Mouse (Mus musculus): ENCODE measurements around the gene Pogz.
A peak's percentile ranks its signal among the peaks of the same experiment; 100 is the strongest.
"Not testable (repeated sequence)": the region's sequence is repeated elsewhere in the genome, so short reads cannot be mapped to it uniquely, and the experiment has no call there.

Gene Pogz

GRCm38 (mm10) chr3:94833358-94833757, 4.0 kb upstream of the Pogz start:
- no peak for DNase-seq

DNA sequence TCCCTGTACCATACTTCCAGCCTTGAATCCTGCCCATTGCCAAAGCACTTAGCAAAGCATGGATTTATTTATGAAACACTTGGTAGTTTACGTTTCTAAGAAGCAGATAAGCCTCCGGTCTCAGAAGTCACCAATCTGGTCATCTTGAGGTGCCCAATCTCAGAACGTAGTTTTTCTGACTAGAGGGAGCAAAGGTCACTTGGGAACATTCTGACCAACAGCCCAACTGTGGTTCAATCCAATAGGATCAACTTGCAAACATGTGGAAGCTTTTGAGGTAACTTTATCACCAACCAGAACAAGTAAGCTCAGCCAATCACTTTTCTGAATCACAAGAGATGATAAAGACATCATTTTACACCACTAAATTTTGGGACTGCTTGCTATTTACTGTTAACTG, 2.0 kb upstream of the Pogz start:
- DNase-seq, result no peak

GRCm38 (mm10) chr3:94837959-94838496, 661 bp downstream of the Pogz start:
- peak; percentile 89 for DNase-seq

- DNase-seq, result peak; percentile 41
Measured at GRCm38 (mm10) chr3:94838631-94839030, 1.3 kb downstream of the Pogz start.

DNA sequence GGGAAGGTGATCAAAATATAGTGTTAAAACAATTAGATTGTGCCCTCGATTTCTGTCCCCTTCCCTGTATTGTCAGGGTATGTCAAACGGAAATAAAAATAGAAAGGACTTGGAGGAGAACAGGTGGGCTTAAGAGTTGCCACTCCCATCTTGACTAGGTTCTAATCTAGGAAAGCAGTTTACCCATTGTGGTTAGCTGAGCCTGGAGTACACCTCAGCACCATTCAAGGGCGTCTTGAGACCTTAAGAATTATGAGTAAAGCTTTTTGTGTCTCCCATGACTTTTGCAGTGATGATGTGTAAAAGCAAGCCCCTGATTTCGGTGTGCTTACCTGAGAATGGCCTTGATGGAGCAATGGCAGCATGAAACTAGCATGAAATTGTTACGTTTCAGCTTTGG, 1.7 kb downstream of the Pogz start:
- DNase-seq, result no peak

DNA sequence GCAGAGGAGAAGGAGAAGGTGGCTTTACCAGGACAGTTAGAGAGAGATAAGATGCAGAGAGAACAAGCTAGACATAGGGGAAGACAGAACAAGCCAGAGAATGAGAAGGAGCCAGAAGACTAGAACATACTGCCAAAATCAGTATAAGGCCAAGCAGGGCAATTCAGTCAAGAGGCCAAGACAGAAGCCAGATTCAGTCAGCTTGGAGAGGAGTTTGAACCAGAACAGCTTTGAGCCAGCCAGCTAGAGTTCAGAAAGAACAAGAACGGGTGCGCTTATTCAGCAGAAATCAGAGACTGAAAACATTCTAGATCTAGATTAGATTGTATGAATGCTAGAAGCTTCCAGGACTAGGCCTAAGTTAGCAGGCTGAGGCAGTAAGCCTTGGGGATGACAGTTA, 10.0 kb downstream of the Pogz start:
- DNase-seq, result no peak

DNA sequence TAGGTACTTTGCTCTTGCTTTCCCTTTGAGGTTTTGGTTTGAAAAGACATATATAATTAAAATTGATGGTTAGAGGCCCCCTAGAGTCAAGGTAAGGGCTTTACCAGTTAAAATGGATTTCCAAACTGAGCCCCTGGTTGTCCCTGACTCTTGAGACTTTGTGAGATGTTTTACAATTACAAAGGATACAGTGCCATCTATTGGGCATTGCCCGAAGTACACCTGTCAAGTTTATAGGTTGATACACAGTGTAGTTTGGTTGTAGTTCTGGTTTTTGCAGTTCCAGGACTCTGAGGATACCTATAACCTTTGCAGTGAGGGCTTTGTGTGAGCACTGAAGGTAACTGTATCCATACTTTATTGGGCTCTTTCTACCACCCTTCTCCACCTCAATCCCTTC, 12.0 kb downstream of the Pogz start:
- peak; percentile 83 to 89 for DNase-seq

DNA sequence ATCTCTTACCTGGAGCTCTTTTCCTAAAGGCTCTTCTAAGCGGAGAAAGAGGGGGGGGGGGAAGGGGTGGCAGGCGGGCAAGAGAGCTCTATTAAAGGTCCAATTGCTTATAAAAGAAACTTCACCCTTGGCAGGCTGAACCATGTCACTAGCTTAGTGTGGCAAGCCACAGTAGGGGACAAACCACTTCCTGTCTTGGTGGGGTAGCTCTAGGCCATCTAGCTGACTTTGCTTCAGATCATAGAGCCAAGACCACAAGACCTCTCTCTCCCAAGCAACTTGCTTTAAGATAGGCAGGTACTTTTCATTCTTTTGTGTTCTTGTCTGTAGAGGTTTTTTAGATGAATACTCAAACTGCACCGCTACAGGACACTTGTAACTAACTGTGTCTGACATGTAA, 14.4 kb downstream of the Pogz start:
- no peak for DNase-seq

- no peak for DNase-seq
Measured at GRCm38 (mm10) chr3:94852215-94852614, 14.8 kb downstream of the Pogz start.

- DNase-seq, result no peak
Measured at GRCm38 (mm10) chr3:94859471-94859870, 22.1 kb downstream of the Pogz start.

- no peak for DNase-seq
Measured at GRCm38 (mm10) chr3:94869011-94869410, 31.6 kb downstream of the Pogz start.

DNA sequence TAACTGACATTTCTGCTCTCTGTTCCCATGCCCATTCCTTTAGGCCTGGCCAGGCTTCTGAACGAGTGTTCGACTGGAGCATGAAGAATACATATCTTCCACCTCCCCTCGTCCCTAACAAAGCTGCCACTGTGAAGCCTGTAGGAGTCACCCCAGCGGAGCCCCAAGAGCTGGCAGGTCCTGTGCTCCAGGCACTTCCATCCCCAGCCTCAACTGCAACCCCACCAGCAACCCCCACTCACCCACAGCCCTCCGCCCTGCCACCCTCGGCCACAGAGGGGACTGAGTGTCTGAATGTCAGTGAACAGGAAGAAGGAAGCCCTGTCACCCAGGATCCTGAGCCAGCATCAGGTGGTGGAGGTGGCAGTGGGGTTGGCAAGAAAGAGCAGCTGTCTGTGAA, 41.3 kb downstream of the Pogz start:
- no peak for DNase-seq

GRCm38 (mm10) chr3:94881840-94882239, 44.5 kb downstream of the Pogz start:
- no peak for DNase-seq

- no peak for DNase-seq
Measured at GRCm38 (mm10) chr3:94882579-94882978, 45.2 kb downstream of the Pogz start.

- DNase-seq, result peak; percentile 85 to 89
Measured at GRCm38 (mm10) chr3:94886316-94887224, 49.2 kb downstream of the Pogz start, which contains the start of gene Psmb4. Gene Psmb4 (minus strand): TSS chr3:94886961.

- peak; percentile 18 to 45 for DNase-seq
Measured at GRCm38 (mm10) chr3:94888595-94888994, 51.2 kb downstream of the Pogz start.

DNA sequence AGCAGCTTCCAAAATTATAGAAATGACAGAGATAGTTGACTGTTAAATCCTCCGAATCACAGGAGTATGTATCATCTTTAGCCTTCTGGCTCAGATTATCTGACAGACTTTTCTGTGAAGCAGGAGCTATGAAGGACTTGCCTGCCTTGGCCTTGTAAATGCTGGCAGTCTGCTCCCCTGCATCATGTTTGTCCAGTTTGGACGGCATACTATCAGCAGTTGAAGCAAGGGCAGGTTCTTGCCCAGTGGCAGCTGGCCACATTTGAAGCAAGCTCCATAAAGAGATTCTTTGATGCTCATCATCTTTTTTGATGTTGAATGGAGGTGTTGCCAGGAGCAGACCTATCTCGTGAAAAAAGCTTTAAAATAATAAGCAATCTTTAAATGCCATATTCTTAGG, 56.7 kb downstream of the Pogz start:
- no peak for DNase-seq

GRCm38 (mm10) chr3:94902747-94903146, 65.4 kb downstream of the Pogz start:
- DNase-seq, result peak; percentile 76 to 78

DNA sequence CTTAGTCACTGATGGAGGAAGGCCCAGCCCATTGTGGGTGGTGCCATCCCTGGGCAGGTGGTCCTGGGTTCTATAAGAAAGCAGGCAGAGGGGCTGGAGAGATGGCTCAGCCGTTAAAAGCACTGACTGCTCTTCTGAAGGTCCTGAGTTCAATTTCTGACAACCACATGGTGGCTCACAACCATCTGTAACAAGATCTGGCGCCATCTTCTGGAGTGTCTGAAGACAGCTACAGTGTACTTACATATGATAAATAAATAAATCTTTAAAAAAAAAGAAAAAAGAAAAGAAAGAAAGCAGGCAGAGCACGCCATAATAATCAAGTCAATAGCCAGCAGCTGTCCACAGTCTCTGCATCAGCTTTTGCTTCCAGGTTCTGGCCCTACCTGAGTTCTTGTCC, 67.4 kb downstream of the Pogz start:
- DNase-seq, result not testable (repeated sequence)

- DNase-seq, result no peak
Measured at GRCm38 (mm10) chr3:94906482-94906881, 69.1 kb downstream of the Pogz start.

GRCm38 (mm10) chr3:94911050-94911693, 73.8 kb downstream of the Pogz start:
- no peak for DNase-seq

- DNase-seq, result no peak
Measured at GRCm38 (mm10) chr3:94913801-94914200, 76.4 kb downstream of the Pogz start.

GRCm38 (mm10) chr3:94915903-94916741, 78.8 kb downstream of the Pogz start:
- DNase-seq, result no peak

Data from cerebellum, postnatal 14 days (tissue).